In genomic region chr12:70799231-70800002, GRCm38 (mm10) we compare ENCODE assay signal across 8 mouse cellular contexts. TPM values are rescaled to one million over a fixed set of nuclear protein-coding genes. Genes with fewer than 3 reads are reported as not detected.
DNase-seq lines count a peak whose midpoint lies in the region; ATAC-seq and TF ChIP-seq lines count a peak whose summit lies in the region.

No protein-coding gene starts in this region.

- H3K36me3 ChIP-seq in forebrain, embryonic 10.5 days (replicated peaks), result no peaks in the 10 kb centered on the region
- H3K36me3 ChIP-seq in forebrain, embryonic 13.5 days (ENCODE audit: poor library complexity, severe bottlenecking), result no peaks in the 10 kb centered on the region
- H3K36me3 ChIP-seq in heart, embryonic 12.5 days, result no peaks in the 10 kb centered on the region

- no peak overlapping the region for H3K4me2 ChIP-seq in forebrain, embryonic 13.5 days
- peak overlapping the region; percentile 56 for H3K4me2 ChIP-seq in heart, embryonic 12.5 days

- ATAC-seq in forebrain, embryonic 13.5 days, result no peak
- ATAC-seq in heart, embryonic 12.5 days (ENCODE audit: insufficient number of reproducible peaks, low FRiP score), result peak; percentile 61

- H3K9ac ChIP-seq in forebrain, embryonic 13.5 days, result no peak overlapping the region
- peak overlapping the region; percentile 2; the same call in 1 of the 2 replicates for H3K9ac ChIP-seq in heart, embryonic 12.5 days

- no peaks in the 10 kb centered on the region for H3K9me3 ChIP-seq in forebrain, embryonic 10.5 days
- no peaks in the 10 kb centered on the region for H3K9me3 ChIP-seq in forebrain, embryonic 13.5 days (replicated peaks)
- no peaks in the 10 kb centered on the region for H3K9me3 ChIP-seq in heart, embryonic 12.5 days (replicated peaks)

- WGBS in forebrain, embryonic 10.5 days, result 58% methylated on average over 19 of the region's 19 CpGs
- WGBS in forebrain, embryonic 13.5 days, result 54% methylated on average over 19 of the region's 19 CpGs
- 30% methylated on average over 19 of the region's 19 CpGs for WGBS in heart, embryonic 12.5 days
- 73% methylated on average over 19 of the region's 19 CpGs for WGBS in cerebellum, adult 2 months

- peaks cover 22% of the 10 kb centered on the region for H3K4me1 ChIP-seq in forebrain, embryonic 10.5 days
- H3K4me1 ChIP-seq in forebrain, embryonic 13.5 days, result peaks cover 8% of the 10 kb centered on the region
- peaks cover 37% of the 10 kb centered on the region for H3K4me1 ChIP-seq in heart, embryonic 12.5 days (replicated peaks)
- peaks cover 4% of the 10 kb centered on the region; the same call in 1 of the 2 replicates for H3K4me1 ChIP-seq in cerebellum, adult 2 months (ENCODE audit: control insufficient read depth, insufficient read depth, low read length)

- H3K27ac ChIP-seq in forebrain, embryonic 10.5 days, result peak overlapping the region; percentile 53; the same call in 1 of the 2 replicates
- H3K27ac ChIP-seq in forebrain, embryonic 13.5 days, result no peak overlapping the region
- peak overlapping the region; percentile 86 for H3K27ac ChIP-seq in heart, embryonic 12.5 days (ENCODE audit: poor library complexity, severe bottlenecking)
- no peak overlapping the region for H3K27ac ChIP-seq in cerebellum, adult 2 months (ENCODE audit: insufficient read depth, low read length)

- TF ChIP-seq POLR2A in cerebellum, adult 2 months (IDR thresholded peaks at IDR 0.05; ENCODE audit: borderline replicate concordance, insufficient read depth, low read length), result no peak

- no peaks in the 10 kb centered on the region; the same call in 1 of the 2 replicates for H3K27me3 ChIP-seq in forebrain, embryonic 10.5 days (ENCODE audit: poor library complexity, severe bottlenecking)
- H3K27me3 ChIP-seq in forebrain, embryonic 13.5 days, result no peaks in the 10 kb centered on the region
- H3K27me3 ChIP-seq in heart, embryonic 12.5 days (replicated peaks), result no peaks in the 10 kb centered on the region
- no peaks in the 10 kb centered on the region for H3K27me3 ChIP-seq in cerebellum, adult 2 months (ENCODE audit: control insufficient read depth, insufficient read depth, low read length)

- no peak for DNase-seq in forebrain, embryonic 10.5 days (ENCODE audit: extremely low spot score, low spot score)
- DNase-seq in ES-CJ7 (ENCODE audit: low read depth, low spot score), result peak; percentile 57
- DNase-seq in lung, postnatal 10 days, result peak; percentile 72
- no peak for DNase-seq in natural killer cell, adult 2 months (ENCODE audit: low spot score in 2 of 2)
- no peak for DNase-seq in cerebellum, adult 2 months
- no peak for DNase-seq in gastrocnemius, postnatal 25 days

- no peak overlapping the region for H3K4me3 ChIP-seq in forebrain, embryonic 10.5 days
- H3K4me3 ChIP-seq in forebrain, embryonic 13.5 days, result no peak overlapping the region
- no peak overlapping the region for H3K4me3 ChIP-seq in heart, embryonic 12.5 days
- H3K4me3 ChIP-seq in cerebellum, adult 2 months (replicated peaks; ENCODE audit: insufficient read depth, low read depth, low read length), result no peak overlapping the region

- no peak for TF ChIP-seq CTCF in cerebellum, adult 2 months (IDR thresholded peaks at IDR 0.05; ENCODE audit: borderline replicate concordance, insufficient read depth, low read depth, low read length)

RNA-seq across cellular contexts. Expression of gene Frmd6, which starts 25.9 kb away (rescaled TPM):
- 25.1 and 27.8 TPM in 2 replicates for polyA plus RNA-seq in forebrain, embryonic 10.5 days (2016; fragmentation: Nextera tagmentation; extraction: Ambion mirVana)
- 6.4 and 6.8 TPM in 2 replicates for polyA plus RNA-seq in forebrain, embryonic 13.5 days (2015; fragmentation: Nextera tagmentation; extraction: Ambion mirVana)
- polyA plus RNA-seq in heart, embryonic 12.5 days (2016; fragmentation: Nextera tagmentation; extraction: Ambion mirVana), result 29.4 and 29.6 TPM in 2 replicates
- polyA plus RNA-seq in cerebellum, adult 2 months (2012; rRNA removed), result 11.2 and 14.2 TPM in 2 replicates
- 10 to 100 TPM; 13.6 to 16.1 TPM for total RNA-seq in gastrocnemius, postnatal 25 days (2021)

Comparison
In these comparisons a context has a peak if more than half of its experiments do, and no peak if none do; other contexts are left out.
1. H3K27ac ChIP-seq: peak in forebrain, embryonic 10.5 days (single experiment) and heart, embryonic 12.5 days (single experiment); none in forebrain, embryonic 13.5 days (single experiment) and cerebellum, adult 2 months (single experiment).
2. DNase-seq: peak in ES-CJ7 (single experiment) and lung, postnatal 10 days (single experiment); none in forebrain, embryonic 10.5 days (single experiment), natural killer cell, adult 2 months (0 of 2), cerebellum, adult 2 months (0 of 2) and gastrocnemius, postnatal 25 days (single experiment).